19 mouse cellular contexts compared by ENCODE assay signal in the genomic region with DNA sequence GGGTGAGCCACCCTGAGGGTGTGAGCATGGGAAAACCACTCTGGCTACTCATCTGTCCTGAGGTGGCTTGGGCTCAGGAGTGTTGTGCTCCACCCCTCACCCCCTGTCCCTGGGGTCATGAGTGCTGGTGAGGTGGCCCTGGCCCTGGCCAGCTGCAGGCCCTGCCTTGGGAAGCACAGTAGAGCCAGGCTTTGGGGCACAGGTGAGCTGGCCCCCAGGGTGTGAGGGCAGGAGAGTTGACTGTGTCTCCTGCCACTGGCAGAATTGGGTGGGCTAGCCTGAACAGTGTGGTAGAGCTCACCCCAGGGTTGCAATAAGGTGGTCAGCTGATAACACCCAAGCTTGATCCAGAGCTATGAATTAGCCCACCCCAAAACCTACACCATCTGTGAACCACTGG.
DNase-seq lines count a peak whose midpoint lies in the region; ATAC-seq and TF ChIP-seq lines count a peak whose summit lies in the region.
"Had no signal": no experiment of that assay in that cellular context is flagged by ENCODE, and none has a peak within 500 bp of the region (broad histone marks: within the 10 kb centered on the region; RNA-seq: fewer than 3 reads in every experiment).

No protein-coding gene starts in this region.

- H3K4me2 ChIP-seq in midbrain, embryonic 15.5 days, result no peak overlapping the region
- no peak overlapping the region for H3K4me2 ChIP-seq in midbrain, postnatal 0 days (ENCODE audit: low read depth, low read length, poor library complexity, severe bottlenecking)
- no peak overlapping the region for H3K4me2 ChIP-seq in hindbrain, embryonic 11.5 days (replicated peaks; ENCODE audit: low read depth, low read length)
- no peak overlapping the region for H3K4me2 ChIP-seq in hindbrain, postnatal 0 days (ENCODE audit: low read depth, low read length)
- H3K4me2 ChIP-seq in intestine, embryonic 16.5 days (ENCODE audit: low read depth, low read length), result no peak overlapping the region
- H3K4me2 ChIP-seq: liver, embryonic 12.5 days had no signal

- H3K36me3 ChIP-seq in midbrain, embryonic 15.5 days (replicated peaks), result no peaks in the 10 kb centered on the region
- H3K36me3 ChIP-seq in midbrain, postnatal 0 days (ENCODE audit: insufficient read depth, low read length), result no peaks in the 10 kb centered on the region
- H3K36me3 ChIP-seq in hindbrain, embryonic 11.5 days (ENCODE audit: control insufficient read depth, insufficient read depth, low read length), result no peaks in the 10 kb centered on the region
- H3K36me3 ChIP-seq in hindbrain, postnatal 0 days (ENCODE audit: insufficient read depth, low read length), result no peaks in the 10 kb centered on the region
- no peaks in the 10 kb centered on the region for H3K36me3 ChIP-seq in intestine, embryonic 16.5 days (ENCODE audit: control insufficient read depth, insufficient read depth, low read length)
- H3K36me3 ChIP-seq: liver, embryonic 12.5 days had no signal

- H3K4me1 ChIP-seq in midbrain, embryonic 15.5 days, result peaks cover 35% of the 10 kb centered on the region
- H3K4me1 ChIP-seq in midbrain, postnatal 0 days (ENCODE audit: insufficient read depth, low read length), result peaks cover 13% of the 10 kb centered on the region; the same call in 1 of the 2 replicates
- peaks cover 2% of the 10 kb centered on the region for H3K4me1 ChIP-seq in hindbrain, embryonic 11.5 days (replicated peaks; ENCODE audit: control insufficient read depth, insufficient read depth, low read length)
- H3K4me1 ChIP-seq in hindbrain, postnatal 0 days (ENCODE audit: insufficient read depth, low read length), result peaks cover 23% of the 10 kb centered on the region
- peaks cover under 1% of the 10 kb centered on the region for H3K4me1 ChIP-seq in intestine, embryonic 16.5 days (ENCODE audit: control insufficient read depth, insufficient read depth, low read length)
- H3K4me1 ChIP-seq: liver, embryonic 12.5 days had no signal

- peak; percentile 7; the same call in 1 of the 2 replicates for ATAC-seq in midbrain, embryonic 15.5 days (replicated peaks)
- ATAC-seq in midbrain, postnatal 0 days (ENCODE audit: low FRiP score), result no peak
- 0 out of 2 replicates have a peak, but pooled peaks have one; percentile 23 for ATAC-seq in hindbrain, embryonic 11.5 days (ENCODE audit: low FRiP score)
- 0 out of 2 replicates have a peak, but pooled peaks have one; percentile 34 for ATAC-seq in hindbrain, postnatal 0 days
- no peak for ATAC-seq in intestine, embryonic 16.5 days
- ATAC-seq: inflammation-experienced regulatory T-cells, adult 6 months; liver, embryonic 12.5 days had no signal

- no peak for TF ChIP-seq CTCF in midbrain, postnatal 0 days (IDR thresholded peaks at IDR 0.05)
- no peak for TF ChIP-seq CTCF in hindbrain, postnatal 0 days (IDR thresholded peaks at IDR 0.05; ENCODE audit: low read depth)

- no peak overlapping the region for H3K4me3 ChIP-seq in midbrain, embryonic 15.5 days
- no peak overlapping the region for H3K4me3 ChIP-seq in midbrain, postnatal 0 days (ENCODE audit: low read depth, low read length)
- H3K4me3 ChIP-seq in hindbrain, embryonic 11.5 days (ENCODE audit: low read depth, low read length), result no peak overlapping the region
- H3K4me3 ChIP-seq in hindbrain, postnatal 0 days (ENCODE audit: low read length), result no peak overlapping the region
- no peak overlapping the region for H3K4me3 ChIP-seq in intestine, embryonic 16.5 days (ENCODE audit: low read length)
- H3K4me3 ChIP-seq: liver, embryonic 12.5 days had no signal

- no peaks in the 10 kb centered on the region for H3K27me3 ChIP-seq in midbrain, embryonic 15.5 days (replicated peaks)
- H3K27me3 ChIP-seq in midbrain, postnatal 0 days (ENCODE audit: insufficient read depth, low read length), result no peaks in the 10 kb centered on the region
- H3K27me3 ChIP-seq in hindbrain, embryonic 11.5 days (ENCODE audit: control insufficient read depth, insufficient read depth, low read length), result no peaks in the 10 kb centered on the region
- no peaks in the 10 kb centered on the region for H3K27me3 ChIP-seq in hindbrain, postnatal 0 days (ENCODE audit: insufficient read depth, low read length)
- H3K27me3 ChIP-seq in intestine, embryonic 16.5 days (replicated peaks; ENCODE audit: control insufficient read depth, insufficient read depth, low read length), result no peaks in the 10 kb centered on the region
- H3K27me3 ChIP-seq: liver, embryonic 12.5 days had no signal

- no peak overlapping the region for H3K27ac ChIP-seq in midbrain, embryonic 15.5 days
- no peak overlapping the region for H3K27ac ChIP-seq in midbrain, postnatal 0 days (ENCODE audit: low read depth, low read length)
- H3K27ac ChIP-seq in hindbrain, embryonic 11.5 days (ENCODE audit: low read depth, low read length), result no peak overlapping the region
- no peak overlapping the region for H3K27ac ChIP-seq in hindbrain, postnatal 0 days
- no peak overlapping the region for H3K27ac ChIP-seq in intestine, embryonic 16.5 days (ENCODE audit: low read length)
- H3K27ac ChIP-seq: liver, embryonic 12.5 days had no signal

- H3K9ac ChIP-seq in midbrain, embryonic 15.5 days, result no peak overlapping the region
- H3K9ac ChIP-seq in midbrain, postnatal 0 days (replicated peaks; ENCODE audit: low read length, poor library complexity, severe bottlenecking), result no peak overlapping the region
- H3K9ac ChIP-seq in hindbrain, embryonic 11.5 days (ENCODE audit: low read depth, low read length), result no peak overlapping the region
- no peak overlapping the region for H3K9ac ChIP-seq in hindbrain, postnatal 0 days (replicated peaks; ENCODE audit: low read length)
- no peak overlapping the region for H3K9ac ChIP-seq in intestine, embryonic 16.5 days (ENCODE audit: low read depth, low read length)
- H3K9ac ChIP-seq: liver, embryonic 12.5 days had no signal

- DNase-seq in heart, adult 11 months, result peak; percentile 86
- DNase-seq in heart, adult 18-20 months, result no peak
- DNase-seq in midbrain, postnatal 0 days (ENCODE audit: low spot score), result no peak
- no peak for DNase-seq in hindbrain, embryonic 11.5 days (ENCODE audit: low spot score)
- DNase-seq in hindbrain, postnatal 0 days (ENCODE audit: low spot score), result no peak
- DNase-seq in layer of hippocampus, postnatal 25 days (ENCODE audit: extremely low spot score in 1 of 2, low spot score in 1 of 2), result no peak
- DNase-seq: adrenal gland, adult 2 months; cerebellum, adult 11-12 months; cerebellum, postnatal 36 days; embryo, embryonic 11 days; kidney, adult 2 months; kidney, postnatal 10 days; lung, adult 18-20 months; lung, postnatal 10 days; retina, postnatal 1 day had no signal

- H3K9me3 ChIP-seq in midbrain, embryonic 15.5 days, result no peaks in the 10 kb centered on the region
- no peaks in the 10 kb centered on the region for H3K9me3 ChIP-seq in midbrain, postnatal 0 days (ENCODE audit: low read length)
- H3K9me3 ChIP-seq in hindbrain, embryonic 11.5 days (ENCODE audit: control insufficient read depth, low read length), result no peaks in the 10 kb centered on the region
- H3K9me3 ChIP-seq in hindbrain, postnatal 0 days (ENCODE audit: low read length), result no peaks in the 10 kb centered on the region
- H3K9me3 ChIP-seq in intestine, embryonic 16.5 days (ENCODE audit: control insufficient read depth, low read length), result no peaks in the 10 kb centered on the region
- H3K9me3 ChIP-seq: liver, embryonic 12.5 days had no signal

Comparison
In these comparisons a context has a peak if more than half of its experiments do, and no peak if none do; other contexts are left out.
1. ATAC-seq: peak in midbrain, embryonic 15.5 days (single experiment), hindbrain, embryonic 11.5 days (single experiment) and hindbrain, postnatal 0 days (single experiment); none in midbrain, postnatal 0 days (single experiment) and intestine, embryonic 16.5 days (single experiment).